Mouse (Mus musculus): ENCODE data around the gene Apoh. TPM values are rescaled to one million over a fixed set of nuclear protein-coding genes. Genes with fewer than 3 reads are reported as not detected.
A peak's percentile ranks its signal among the peaks of the same experiment; 100 is the strongest.

The Apoh gene
- polyA plus RNA-seq, 1 experiment from 2014 or later: not detected

DNA sequence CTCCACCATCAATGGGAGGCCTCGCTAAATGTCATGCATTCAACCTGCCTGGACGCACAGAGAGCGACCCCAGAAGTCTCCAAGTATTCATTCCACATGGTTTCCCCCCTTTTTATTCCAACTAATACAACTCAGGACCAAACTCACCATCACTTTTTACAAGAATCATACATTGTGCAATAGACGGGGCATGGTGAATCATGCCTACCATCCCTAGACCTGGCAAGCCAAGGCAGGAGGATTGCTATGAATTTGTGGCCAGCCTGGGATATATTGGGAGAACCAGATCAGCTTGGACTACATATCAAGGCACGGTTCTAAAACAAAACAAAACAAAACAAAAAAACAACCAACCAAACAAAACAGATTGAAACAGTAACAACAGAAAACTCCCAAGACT lies 19.8 kb downstream of the Apoh start:
- no peak overlapping the region for H3K4me2 ChIP-seq (replicated peaks)
- no peaks in the 10 kb centered on the region for H3K36me3 ChIP-seq
- H3K27ac ChIP-seq (replicated peaks): no peak overlapping the region
- no peak for ATAC-seq (replicated peaks)
- H3K27me3 ChIP-seq: no peaks in the 10 kb centered on the region
- no peak overlapping the region for H3K4me3 ChIP-seq
- H3K9me3 ChIP-seq: no peaks in the 10 kb centered on the region
- WGBS: 84% methylated on average over 5 of the region's 5 CpGs
- H3K9ac ChIP-seq (replicated peaks): no peak overlapping the region
- no peaks in the 10 kb centered on the region for H3K4me1 ChIP-seq

DNA sequence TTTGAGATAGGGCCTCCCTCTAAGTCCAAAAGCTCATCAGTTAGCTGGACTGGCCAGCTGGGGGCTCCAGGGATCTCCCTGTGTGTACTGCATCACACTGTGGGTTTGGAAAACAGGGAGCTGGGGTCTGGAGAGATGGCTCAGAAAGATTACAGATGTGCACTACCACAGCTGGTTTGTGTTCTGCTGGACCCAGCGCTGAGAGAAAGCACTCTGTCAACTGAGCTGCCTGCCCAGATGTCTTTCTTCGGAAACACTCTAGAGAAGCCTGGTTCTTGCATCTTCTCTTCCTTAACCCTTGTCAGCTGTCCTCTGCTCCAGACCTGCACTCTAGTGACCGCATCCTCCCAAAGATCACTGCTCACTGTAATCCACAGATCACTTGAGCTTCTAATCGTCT lies 20.8 kb downstream of the Apoh start:
- Histone ChIP-seq H3K4me2 (replicated peaks) (no peak overlapping the region), H3K36me3 (no peaks in the 10 kb centered on the region), H3K4me3 (no peak overlapping the region), H3K27me3 (no peaks in the 10 kb centered on the region), H3K9ac (replicated peaks) (no peak overlapping the region), H3K4me1 (no peaks in the 10 kb centered on the region), H3K9me3 (no peaks in the 10 kb centered on the region), H3K27ac (replicated peaks) (no peak overlapping the region)
- WGBS: 94% methylated on average over 4 of the region's 4 CpGs
- ATAC-seq (replicated peaks): no peak

DNA sequence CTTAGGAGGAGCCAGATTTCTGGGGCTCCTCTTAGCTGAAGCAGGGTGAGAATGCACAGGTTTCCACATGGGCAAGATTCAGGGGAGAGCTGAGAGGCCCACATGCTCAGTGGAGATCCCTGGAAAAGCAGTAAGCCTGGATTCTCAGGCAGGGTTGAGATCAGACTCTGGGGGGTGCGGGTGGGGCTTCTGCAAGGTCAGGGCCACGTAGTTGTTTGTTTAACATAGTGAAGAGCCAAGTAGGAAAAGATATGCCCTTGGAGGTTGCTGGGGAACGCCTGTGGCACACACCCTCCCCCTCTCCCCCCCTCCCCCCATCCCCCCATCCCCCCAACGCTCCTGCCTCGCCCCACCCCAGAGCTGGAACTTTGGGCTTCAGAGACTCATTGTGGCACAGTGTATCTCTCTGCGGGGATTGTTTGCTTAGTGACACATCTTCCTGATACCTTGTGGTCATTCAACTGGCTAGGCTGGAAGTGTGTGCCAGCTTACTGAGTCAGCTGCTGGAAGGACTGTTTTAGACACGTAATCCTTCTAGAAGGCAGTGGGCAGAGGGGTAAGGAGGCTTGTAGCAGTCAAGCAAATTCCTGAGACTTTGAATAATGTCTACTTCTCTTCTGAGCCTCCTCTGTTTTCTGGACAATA lies 21.9 kb downstream of the Apoh start:
- Histone ChIP-seq H3K4me2 (replicated peaks) (no peak overlapping the region), H3K27ac (replicated peaks) (no peak overlapping the region), H3K9me3 (no peaks in the 10 kb centered on the region), H3K4me1 (no peaks in the 10 kb centered on the region), H3K9ac (replicated peaks) (no peak overlapping the region), H3K36me3 (no peaks in the 10 kb centered on the region), H3K27me3 (no peaks in the 10 kb centered on the region), H3K4me3 (no peak overlapping the region)
- WGBS: 62% methylated on average over 6 of the region's 7 CpGs
- no peak for ATAC-seq (replicated peaks)

DNA sequence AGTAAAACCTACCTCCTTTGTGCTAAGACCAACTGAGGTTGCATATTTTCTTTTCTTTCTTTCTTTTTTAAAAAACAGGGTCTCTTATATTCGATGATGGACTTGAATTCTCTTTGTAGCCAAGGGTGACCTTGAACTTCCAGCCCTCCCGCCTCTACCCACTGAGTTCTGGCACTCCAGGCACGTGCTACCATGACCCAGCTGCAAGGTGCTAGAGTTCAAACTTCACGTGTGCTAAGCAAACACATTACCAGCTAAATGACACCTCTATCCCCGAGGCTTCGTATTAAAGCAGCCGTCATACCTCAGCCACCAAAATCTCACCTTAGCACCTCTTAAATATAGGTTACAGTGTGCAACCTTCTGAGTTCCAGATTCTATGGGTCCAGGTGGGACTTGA lies 22.4 kb downstream of the Apoh start:
- 77% methylated on average over 7 of the region's 7 CpGs for WGBS
- H3K9ac ChIP-seq (replicated peaks): no peak overlapping the region
- no peak overlapping the region for H3K4me2 ChIP-seq (replicated peaks)
- ATAC-seq (replicated peaks): no peak
- no peaks in the 10 kb centered on the region for H3K36me3 ChIP-seq
- no peaks in the 10 kb centered on the region for H3K4me1 ChIP-seq
- H3K27me3 ChIP-seq: no peaks in the 10 kb centered on the region
- no peak overlapping the region for H3K27ac ChIP-seq (replicated peaks)
- H3K9me3 ChIP-seq: no peaks in the 10 kb centered on the region
- H3K4me3 ChIP-seq: no peak overlapping the region

DNA sequence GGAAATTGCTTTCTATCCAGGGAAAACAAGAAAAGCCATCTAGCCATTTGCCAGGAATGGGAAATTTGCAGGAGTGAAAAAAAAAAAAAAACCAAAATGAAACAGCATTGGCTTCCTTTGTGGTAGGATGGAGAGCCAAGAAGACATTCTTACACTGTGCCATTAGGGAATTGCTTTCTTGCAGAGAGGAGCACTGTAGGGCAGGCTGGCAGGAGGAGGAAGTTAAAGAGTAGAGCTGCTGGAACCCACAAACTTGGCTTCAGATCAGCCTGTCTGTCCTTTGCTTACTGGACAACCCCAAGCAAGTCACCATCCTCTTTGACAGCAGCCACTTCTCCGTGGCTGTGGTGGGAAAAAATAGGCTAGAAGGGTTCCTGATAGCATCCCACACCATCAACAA lies 23.9 kb downstream of the Apoh start:
- no peak overlapping the region for H3K4me2 ChIP-seq (replicated peaks)
- no peaks in the 10 kb centered on the region for H3K36me3 ChIP-seq
- no peak overlapping the region for H3K4me3 ChIP-seq
- H3K9ac ChIP-seq (replicated peaks): no peak overlapping the region
- H3K4me1 ChIP-seq: no peaks in the 10 kb centered on the region
- no peak overlapping the region for H3K27ac ChIP-seq (replicated peaks)
- 81% methylated on average over 1 of the region's 1 CpGs for WGBS
- ATAC-seq (replicated peaks): no peak
- H3K9me3 ChIP-seq: no peaks in the 10 kb centered on the region
- H3K27me3 ChIP-seq: no peaks in the 10 kb centered on the region

DNA sequence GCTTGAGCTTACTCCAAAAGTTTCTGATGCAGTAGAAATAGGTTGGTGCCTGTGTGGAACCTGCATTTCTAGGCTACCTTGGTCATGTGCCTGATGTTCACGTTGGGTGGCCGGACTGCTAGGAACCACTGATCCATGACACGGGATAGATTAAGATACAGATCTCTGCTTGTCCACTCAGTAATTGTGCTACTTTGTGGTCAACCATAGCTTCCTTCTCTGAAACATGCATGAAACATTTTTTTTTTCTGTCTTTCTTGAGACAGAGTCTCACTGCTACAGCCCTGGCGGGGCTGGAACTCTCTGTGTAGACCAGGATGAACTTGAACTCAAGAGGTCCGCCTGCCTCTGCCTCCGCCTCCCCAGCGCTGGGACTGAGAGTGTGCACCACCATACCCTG lies 33.7 kb downstream of the Apoh start:
- Histone ChIP-seq H3K4me2 (replicated peaks) (no peak overlapping the region), H3K9me3 (no peaks in the 10 kb centered on the region), H3K27me3 (no peaks in the 10 kb centered on the region), H3K36me3 (no peaks in the 10 kb centered on the region), H3K4me3 (no peak overlapping the region), H3K27ac (replicated peaks) (no peak overlapping the region), H3K4me1 (peaks cover 5% of the 10 kb centered on the region), H3K9ac (replicated peaks) (no peak overlapping the region)
- ATAC-seq (replicated peaks): no peak
- 96% methylated on average over 7 of the region's 7 CpGs for WGBS

DNA sequence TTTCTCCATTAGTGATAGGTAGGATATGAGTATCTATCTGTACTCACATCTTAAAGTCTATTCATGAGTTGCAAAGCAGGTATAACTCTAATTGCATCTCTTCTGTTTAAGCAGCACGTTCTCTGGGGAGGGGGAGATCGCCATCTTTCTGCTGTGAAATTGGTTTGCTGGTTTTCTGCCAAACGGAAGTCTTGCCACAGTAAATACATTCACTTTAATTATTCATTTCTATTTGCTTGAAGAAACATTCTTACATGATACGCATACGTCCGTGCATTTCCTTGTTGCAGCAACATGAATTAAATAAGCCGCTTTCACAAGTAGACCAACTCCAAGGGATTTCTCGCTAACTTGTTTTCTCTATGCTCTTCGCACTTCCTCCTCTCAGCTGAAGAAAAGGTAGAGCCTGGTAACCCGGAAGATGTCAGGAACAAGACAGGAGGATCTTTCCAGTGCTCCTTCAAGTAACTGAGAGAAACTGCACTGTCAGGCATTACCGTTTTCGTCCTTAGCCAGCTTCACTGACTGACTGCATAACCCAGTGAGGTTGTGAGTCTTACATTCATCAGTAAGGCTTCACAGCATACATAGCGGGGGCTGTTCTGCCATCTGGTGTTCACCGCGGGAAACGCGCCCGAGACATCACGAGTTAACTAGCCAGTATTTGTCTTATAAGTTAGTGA lies 34.7 kb downstream of the Apoh start:
- Histone ChIP-seq H3K4me3 (no peak overlapping the region), H3K27ac (replicated peaks) (peak overlapping the region; percentile 24; the same call in 1 of the 2 replicates), H3K36me3 (no peaks in the 10 kb centered on the region), H3K9me3 (no peaks in the 10 kb centered on the region), H3K9ac (replicated peaks) (no peak overlapping the region), H3K4me1 (peaks cover 5% of the 10 kb centered on the region), H3K4me2 (replicated peaks) (peak overlapping the region; percentile 32), H3K27me3 (no peaks in the 10 kb centered on the region)
- peak; percentile 96 for ATAC-seq (replicated peaks)
- WGBS: 25% methylated on average over 19 of the region's 19 CpGs

DNA sequence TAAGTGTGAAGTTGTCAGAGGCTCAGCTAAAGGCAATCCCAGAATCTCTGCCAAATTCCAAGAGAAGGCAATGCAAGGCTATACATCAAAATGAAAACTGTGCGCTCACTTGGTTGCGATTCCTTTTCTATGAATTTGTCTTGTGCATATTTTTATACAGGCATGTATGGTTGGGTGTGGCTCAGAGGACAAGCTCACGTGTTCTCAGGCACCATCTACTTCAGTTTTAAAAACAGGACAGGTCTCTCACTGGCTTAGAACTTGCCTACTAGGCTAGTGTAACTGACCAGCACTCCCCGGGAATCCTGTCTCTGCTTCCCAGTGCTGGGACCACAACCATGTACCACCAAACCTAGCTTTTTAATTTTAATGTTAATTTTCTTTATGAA lies 35.2 kb downstream of the Apoh start:
- H3K9ac ChIP-seq (replicated peaks): no peak overlapping the region
- no peaks in the 10 kb centered on the region for H3K27me3 ChIP-seq
- 0 out of 2 replicates have a peak overlapping the region, but pooled peaks have one; percentile 24 for H3K27ac ChIP-seq (replicated peaks)
- WGBS: 71% methylated on average over 4 of the region's 4 CpGs
- H3K4me3 ChIP-seq: no peak overlapping the region
- H3K4me2 ChIP-seq (replicated peaks): no peak overlapping the region
- peaks cover 5% of the 10 kb centered on the region for H3K4me1 ChIP-seq
- no peak; the same call in 1 of the 2 replicates for ATAC-seq (replicated peaks)
- no peaks in the 10 kb centered on the region for H3K36me3 ChIP-seq
- no peaks in the 10 kb centered on the region for H3K9me3 ChIP-seq

DNA sequence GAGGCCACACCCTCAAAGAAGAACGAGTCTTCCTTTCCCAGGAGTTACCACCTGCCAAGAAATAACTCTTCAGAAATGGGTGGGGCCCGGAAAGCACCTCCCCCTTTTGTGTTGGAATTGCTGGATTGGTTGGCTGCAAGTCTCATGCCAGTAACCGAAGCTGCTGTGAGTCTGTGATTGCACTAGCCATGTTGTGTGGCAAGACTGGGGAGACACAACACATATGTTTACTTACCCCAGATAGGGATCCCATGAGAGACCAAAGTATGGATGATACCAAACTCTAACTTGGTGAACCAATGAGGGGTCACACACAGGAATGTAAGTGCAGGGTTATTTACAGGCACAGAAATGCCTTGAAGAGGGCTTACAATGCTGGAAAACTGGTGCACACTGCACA lies 39.5 kb downstream of the Apoh start:
- H3K27ac ChIP-seq (replicated peaks): no peak overlapping the region
- H3K9me3 ChIP-seq: no peaks in the 10 kb centered on the region
- H3K9ac ChIP-seq (replicated peaks): no peak overlapping the region
- peaks cover 4% of the 10 kb centered on the region for H3K4me1 ChIP-seq
- no peaks in the 10 kb centered on the region for H3K36me3 ChIP-seq
- no peak for ATAC-seq (replicated peaks)
- 80% methylated on average over 3 of the region's 3 CpGs for WGBS
- no peak overlapping the region for H3K4me3 ChIP-seq
- H3K27me3 ChIP-seq: no peaks in the 10 kb centered on the region
- no peak overlapping the region for H3K4me2 ChIP-seq (replicated peaks)

DNA sequence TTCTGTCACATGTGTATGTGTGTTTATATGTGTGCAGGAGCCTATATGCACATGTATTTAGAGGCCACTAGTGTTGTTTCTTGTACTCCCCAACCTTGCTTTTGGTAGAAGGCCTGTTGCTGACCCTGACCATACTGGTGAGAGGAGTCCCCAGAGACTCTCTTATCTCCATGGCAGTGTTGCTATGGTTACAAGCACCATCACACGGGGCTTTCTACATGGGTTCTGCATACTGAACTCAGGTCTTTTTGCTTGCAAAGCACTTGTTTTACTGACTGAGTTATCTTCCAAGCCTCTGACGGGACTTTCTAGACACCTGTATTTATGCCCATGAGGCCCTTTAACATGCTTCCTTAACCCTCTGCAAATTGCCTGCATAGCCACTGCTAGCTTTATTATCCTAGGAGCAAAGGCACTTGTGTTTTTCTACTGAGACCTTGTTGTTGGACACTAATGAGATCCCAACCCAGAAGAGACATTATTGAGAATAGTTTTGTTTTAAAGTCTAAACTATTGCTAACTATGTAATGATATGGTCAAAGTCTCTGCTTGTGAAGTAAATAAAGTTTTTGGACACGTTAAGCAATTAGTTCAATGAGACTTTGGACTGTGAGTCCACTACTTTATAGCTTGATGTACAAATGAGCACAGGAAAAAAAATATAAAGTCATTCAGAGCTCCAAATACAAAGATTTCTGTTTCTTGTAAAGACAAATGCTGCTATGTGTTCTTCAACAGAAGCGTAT lies 41.9 kb downstream of the Apoh start:
- no peak for ATAC-seq (replicated peaks)
- no peak overlapping the region for H3K9ac ChIP-seq (replicated peaks)
- WGBS: 55% methylated on average over 4 of the region's 4 CpGs

DNA sequence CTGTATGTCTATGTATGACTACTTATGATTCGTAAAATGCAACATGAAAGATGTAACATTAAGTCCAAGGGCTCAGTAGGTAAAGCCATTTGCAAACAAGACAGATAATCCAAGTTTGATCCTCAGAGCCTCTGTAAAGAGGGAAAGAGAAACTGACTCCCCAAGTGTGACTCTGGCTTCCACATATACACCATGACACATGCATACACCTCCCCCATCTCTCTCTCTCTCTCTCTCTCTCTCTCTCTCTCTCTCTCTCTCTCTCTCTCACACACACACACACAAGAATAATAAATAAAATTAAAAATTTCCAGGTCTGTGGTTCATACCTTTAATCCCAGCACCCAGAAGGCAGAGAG lies 42.5 kb downstream of the Apoh start:
- H3K36me3 ChIP-seq: no peaks in the 10 kb centered on the region
- H3K4me1 ChIP-seq: no peaks in the 10 kb centered on the region
- no peak for ATAC-seq (replicated peaks)
- H3K27ac ChIP-seq (replicated peaks): no peak overlapping the region
- no peaks in the 10 kb centered on the region for H3K27me3 ChIP-seq
- no peak overlapping the region for H3K4me2 ChIP-seq (replicated peaks)
- H3K9ac ChIP-seq (replicated peaks): no peak overlapping the region
- no peaks in the 10 kb centered on the region for H3K9me3 ChIP-seq
- no peak overlapping the region for H3K4me3 ChIP-seq
- WGBS: 92% methylated on average over 1 of the region's 1 CpGs

More for the DNA sequence above, 41.9 kb downstream of the Apoh start:
- no peaks in the 10 kb centered on the region for H3K27me3 ChIP-seq
- H3K36me3 ChIP-seq: no peaks in the 10 kb centered on the region
- H3K4me1 ChIP-seq: no peaks in the 10 kb centered on the region
- H3K9me3 ChIP-seq: no peaks in the 10 kb centered on the region
- H3K27ac ChIP-seq (replicated peaks): no peak overlapping the region
- H3K4me3 ChIP-seq: no peak overlapping the region
- no peak overlapping the region for H3K4me2 ChIP-seq (replicated peaks)

DNA sequence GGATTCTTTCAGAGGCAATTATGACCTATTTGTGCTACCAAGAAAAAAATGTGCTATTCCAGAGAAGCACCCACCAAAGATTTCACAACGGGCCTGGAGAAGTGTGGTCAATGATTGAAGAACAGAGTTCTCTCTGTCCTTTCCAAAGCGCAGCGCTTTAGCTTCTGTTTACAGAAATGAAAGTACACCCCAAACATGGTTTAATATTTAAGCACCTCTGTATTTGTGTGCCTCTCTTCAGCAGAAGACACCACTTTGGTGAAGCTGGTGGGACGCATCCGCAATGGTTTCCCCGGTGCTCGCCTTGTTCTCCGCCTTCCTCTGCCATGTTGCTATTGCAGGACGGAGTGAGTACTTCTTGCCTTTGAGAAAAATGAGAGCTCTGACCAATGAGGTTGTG lies 51.9 kb downstream of the Apoh start:
- H3K36me3 ChIP-seq: no peaks in the 10 kb centered on the region
- H3K27ac ChIP-seq (replicated peaks): no peak overlapping the region
- no peak overlapping the region for H3K4me2 ChIP-seq (replicated peaks)
- no peaks in the 10 kb centered on the region for H3K4me1 ChIP-seq
- ATAC-seq (replicated peaks): no peak
- WGBS: 96% methylated on average over 9 of the region's 9 CpGs
- H3K4me3 ChIP-seq: no peak overlapping the region
- no peak overlapping the region for H3K9ac ChIP-seq (replicated peaks)
- H3K9me3 ChIP-seq: no peaks in the 10 kb centered on the region
- H3K27me3 ChIP-seq: no peaks in the 10 kb centered on the region
